Mouse (Mus musculus) MEL (cell line): ENCODE results near the gene Wfs1. TPM values are rescaled to one million over a fixed set of nuclear protein-coding genes. Genes with fewer than 3 reads are reported as not detected.

Experiments
- DNase-seq: peaks from one replicate; pipeline ENCODE4 v3.0.0; 2011; ENCODE audit warnings: low read depth, low spot score
- H3K27ac ChIP-seq: 2 replicates; pipeline ENCODE4 v1.5.1; 2012; ENCODE audit warnings: low read depth, mild to moderate bottlenecking, control low read depth, low read length, moderate library complexity; ENCODE audit not compliant: control insufficient read depth
- H3K27me3 ChIP-seq, 2 experiments: fragments of 150-350 bp in 1 of 2; sonication (generic) in 1 of 2; 2 replicates each; pipeline ENCODE4 v1.6.1; 2012; ENCODE audit warnings: low read length in 2 of 2, mild to moderate bottlenecking in 2 of 2, improper control_type of control experiment in 1 of 2, moderate library complexity in 1 of 2; ENCODE audit not compliant: insufficient read depth in 2 of 2, control insufficient read depth in 1 of 2
- H3K36me3 ChIP-seq, 2 experiments: 2 replicates each; pipeline ENCODE4 v1.6.1; 2012 to 2014; ENCODE audit warnings: low read length in 2 of 2, improper control_type of control experiment in 1 of 2, inconsistent platforms in 1 of 2, mild to moderate bottlenecking in 1 of 2; ENCODE audit not compliant: insufficient read depth in 2 of 2, control insufficient read depth in 1 of 2
- H3K4me1 ChIP-seq, 2 experiments: fragments of 150-350 bp in 1 of 2; sonication (generic) in 1 of 2; 2 replicates each; pipeline ENCODE4 v1.6.1; 2012; ENCODE audit warnings: low read length in 2 of 2, improper control_type of control experiment in 1 of 2, mild to moderate bottlenecking in 1 of 2; ENCODE audit not compliant: insufficient read depth in 2 of 2, control insufficient read depth in 1 of 2
- H3K4me3 ChIP-seq, 2 experiments: fragments of 150-350 bp in 1 of 2; sonication (generic) in 1 of 2; 2 replicates each; pipeline ENCODE4 v1.5.1; 2012; ENCODE audit warnings: low read depth in 2 of 2, low read length in 2 of 2, mild to moderate bottlenecking in 2 of 2, moderate library complexity in 2 of 2, control low read depth in 1 of 2, improper control_type of control experiment in 1 of 2; ENCODE audit not compliant: control insufficient read depth in 1 of 2, insufficient read depth in 1 of 2
- H3K79me2 ChIP-seq: 2 replicates; pipeline ENCODE4 v1.6.1; 2012; ENCODE audit warnings: mild to moderate bottlenecking, low read length, moderate library complexity; ENCODE audit not compliant: control insufficient read depth, poor library complexity, insufficient read depth
- H3K9ac ChIP-seq: 2 replicates; pipeline ENCODE4 v1.6.1; 2012; ENCODE audit warnings: low read depth, mild to moderate bottlenecking, control low read depth, low read length, moderate library complexity; ENCODE audit not compliant: control insufficient read depth, poor library complexity, severe bottlenecking
- H3K9me3 ChIP-seq: fragments of 150-350 bp; sonication (generic); replicated peaks from 2 replicates; pipeline ENCODE4 v1.6.1; 2012; ENCODE audit warnings: mild to moderate bottlenecking, low read length, improper control_type of control experiment, moderate library complexity; ENCODE audit not compliant: insufficient read depth
- CHD1 ChIP-seq: IDR thresholded peaks from 2 replicates; pipeline ENCODE4 v1.6.1; 2012; ENCODE audit warnings: low read depth, mild to moderate bottlenecking, inconsistent platforms, low read length, improper control_type of control experiment
- CHD2 ChIP-seq: IDR thresholded peaks from 2 replicates; pipeline ENCODE4 v1.6.1; 2011; ENCODE audit warnings: low read length, improper control_type of control experiment
- GATA1 ChIP-seq: IDR thresholded peaks from 2 replicates; pipeline ENCODE4 v1.6.1; 2011; ENCODE audit warnings: low read depth, low read length, improper control_type of control experiment
- MAX ChIP-seq: IDR thresholded peaks from 2 replicates; pipeline ENCODE4 v1.6.1; 2011; ENCODE audit warnings: low read length, improper control_type of control experiment
- MEF2A ChIP-seq: IDR thresholded peaks from 2 replicates; pipeline ENCODE4 v1.6.1; 2014; ENCODE audit warnings: low read depth, mild to moderate bottlenecking, inconsistent platforms, low read length, improper control_type of control experiment; ENCODE audit not compliant: poor library complexity, insufficient replicate concordance, severe bottlenecking; ENCODE audit errors: extremely low read depth
- MYB ChIP-seq: IDR thresholded peaks from 2 replicates; pipeline ENCODE4 v1.6.1; 2011; ENCODE audit warnings: mild to moderate bottlenecking, low read depth, low read length, improper control_type of control experiment
- NELFE ChIP-seq: IDR thresholded peaks from 2 replicates; pipeline ENCODE4 v1.6.1; 2011; ENCODE audit warnings: low read depth, low read length, improper control_type of control experiment
- POLR2A ChIP-seq, 2 experiments: IDR thresholded peaks; 2 replicates each; pipeline ENCODE4 v1.6.1; 2011 to 2012; ENCODE audit warnings: low read length in 2 of 2, mild to moderate bottlenecking in 2 of 2, control low read depth in 1 of 2, improper control_type of control experiment in 1 of 2, low read depth in 1 of 2, moderate library complexity in 1 of 2; ENCODE audit not compliant: control insufficient read depth in 1 of 2, insufficient read depth in 1 of 2, poor library complexity in 1 of 2
- POLR2AphosphoS2 ChIP-seq: IDR thresholded peaks from 2 replicates; pipeline ENCODE4 v1.6.1; 2011; ENCODE audit warnings: low read length, improper control_type of control experiment
- RAD21 ChIP-seq: IDR thresholded peaks from 2 replicates; pipeline ENCODE4 v1.6.1; 2011; ENCODE audit warnings: mild to moderate bottlenecking, low read depth, low read length, improper control_type of control experiment
- TAL1 ChIP-seq: IDR thresholded peaks from 2 replicates; pipeline ENCODE4 v1.6.1; 2012; ENCODE audit warnings: mild to moderate bottlenecking, inconsistent platforms, low read length, moderate library complexity, mixed read lengths
- TBP ChIP-seq: IDR thresholded peaks from 2 replicates; pipeline ENCODE4 v1.8.0; 2011; ENCODE audit warnings: low read depth, low read length, improper control_type of control experiment
- polyA plus RNA-seq, 2 experiments: library from polyadenylated mRNA; stranded (reverse) in 1 of 2; unstranded in 1 of 2; fragments of >175 nt in 1 of 2; fragments of >200 nt in 1 of 2; gene quantifications; 2 replicates each; pipeline versions ENCODE4 v1.2.1 to v1.2.4; 2012; ENCODE audit warnings: low replicate concordance in 2 of 2, low read depth in 1 of 2; ENCODE audit not compliant: insufficient read length in 2 of 2, insufficient read depth in 1 of 2, missing spikeins in 1 of 2
- total RNA-seq: library from RNA; depleted of rRNA; stranded (reverse); fragments of 300-350 nt; gene quantifications from 2 replicates; pipeline ENCODE4 v1.2.3, GENCODE M21; 2012; rRNA removed

The Wfs1 gene
- total and polyA plus RNA-seq, 3 experiments, result not detected

DNA sequence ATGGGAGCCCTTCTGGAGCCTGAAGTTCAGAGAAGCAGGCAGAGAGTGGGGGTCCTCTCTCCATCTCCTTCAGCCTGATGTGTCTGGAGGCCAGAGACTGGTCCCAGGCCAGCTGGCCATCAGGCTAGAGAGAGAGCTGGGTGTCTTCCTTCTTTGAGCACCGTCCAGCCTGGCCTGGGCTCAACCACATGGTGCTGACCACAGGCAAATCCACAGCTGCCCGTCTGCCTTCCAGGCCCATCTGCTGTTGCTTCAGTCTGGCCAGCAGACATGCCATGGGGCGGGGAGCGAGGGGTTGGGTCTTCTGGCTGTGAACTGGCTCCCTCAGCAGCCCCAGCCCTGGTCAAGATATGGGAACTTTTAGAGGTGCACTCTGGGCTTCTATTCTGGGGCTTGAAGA lies 72.4 kb downstream of the Wfs1 start:
- Histone ChIP-seq H3K9me3 (no peaks in the 10 kb centered on the region), H3K27me3 (no peaks in the 10 kb centered on the region)
- DNase-seq, result no peak

More for the DNA sequence above, 72.4 kb downstream of the Wfs1 start:
- no peak for TF ChIP-seq TAL1
- TF ChIP-seq TBP, result no peak
- no peak for TF ChIP-seq GATA1
- no peak for TF ChIP-seq RAD21
- TF ChIP-seq MYB, result no peak
- no peak for TF ChIP-seq CHD1
- TF ChIP-seq POLR2AphosphoS2, result no peak
- TF ChIP-seq POLR2A (IDR thresholded peaks at IDR 0.05; ENCODE audit: control insufficient read depth in 1 of 2, insufficient read depth in 1 of 2, low read depth in 1 of 2, low read length in 2 of 2, poor library complexity in 1 of 2), result no peak
- no peak for TF ChIP-seq CHD2
- no peak for TF ChIP-seq MEF2A
- no peak for TF ChIP-seq NELFE
- TF ChIP-seq MAX, result no peak
- TF ChIP-seq, all 39 proteins: peak for 0
- Histone ChIP-seq H3K36me3 (no peaks in the 10 kb centered on the region), H3K79me2 (no peaks in the 10 kb centered on the region), H3K4me3 (no peak overlapping the region), H3K9ac (no peak overlapping the region), H3K27ac (no peak overlapping the region), H3K4me1 (no peaks in the 10 kb centered on the region)

Other genes starting within 250 kb of the Wfs1 start
- 27.9 and 32.9 TPM in 2 replicates for gene Bloc1s4, start 240.6 kb downstream of the Wfs1 start, total RNA-seq
- 10 to 100 TPM in 1 of 2 experiments, not detected in 1; 29.8 TPM for gene Bloc1s4, start 240.6 kb downstream of the Wfs1 start, polyA plus RNA-seq
- gene Mrfap1, start 192.4 kb downstream of the Wfs1 start, total RNA-seq, result 206 and 211 TPM in 2 replicates
- 100 to 1,000 TPM in 1 of 2 experiments, not detected in 1; 267 TPM for gene Mrfap1, start 192.4 kb downstream of the Wfs1 start, polyA plus RNA-seq
- 9.3 and 11.4 TPM in 2 replicates for gene Man2b2, start 158.6 kb downstream of the Wfs1 start, total RNA-seq
- 10 to 100 TPM in 1 of 2 experiments, not detected in 1; 37.1 TPM for gene Man2b2, start 158.6 kb downstream of the Wfs1 start, polyA plus RNA-seq
- gene Ppp2r2c, start 120.7 kb downstream of the Wfs1 start, total RNA-seq, result not detected in 2 replicates
- gene Ppp2r2c, start 120.7 kb downstream of the Wfs1 start, polyA plus RNA-seq, result not detected
- not detected in 2 replicates for gene Gm1043, start 96.2 kb upstream of the Wfs1 start, total RNA-seq
- gene Gm1043, start 96.2 kb upstream of the Wfs1 start, polyA plus RNA-seq, result not detected